Mouse (Mus musculus): Measurements from ENCODE around the gene Msl1. TPM values are rescaled to one million over a fixed set of nuclear protein-coding genes. Genes with fewer than 3 reads are reported as not detected.

Msl1 gene
- polyA plus RNA-seq, 1 experiment: 252 TPM

DNA sequence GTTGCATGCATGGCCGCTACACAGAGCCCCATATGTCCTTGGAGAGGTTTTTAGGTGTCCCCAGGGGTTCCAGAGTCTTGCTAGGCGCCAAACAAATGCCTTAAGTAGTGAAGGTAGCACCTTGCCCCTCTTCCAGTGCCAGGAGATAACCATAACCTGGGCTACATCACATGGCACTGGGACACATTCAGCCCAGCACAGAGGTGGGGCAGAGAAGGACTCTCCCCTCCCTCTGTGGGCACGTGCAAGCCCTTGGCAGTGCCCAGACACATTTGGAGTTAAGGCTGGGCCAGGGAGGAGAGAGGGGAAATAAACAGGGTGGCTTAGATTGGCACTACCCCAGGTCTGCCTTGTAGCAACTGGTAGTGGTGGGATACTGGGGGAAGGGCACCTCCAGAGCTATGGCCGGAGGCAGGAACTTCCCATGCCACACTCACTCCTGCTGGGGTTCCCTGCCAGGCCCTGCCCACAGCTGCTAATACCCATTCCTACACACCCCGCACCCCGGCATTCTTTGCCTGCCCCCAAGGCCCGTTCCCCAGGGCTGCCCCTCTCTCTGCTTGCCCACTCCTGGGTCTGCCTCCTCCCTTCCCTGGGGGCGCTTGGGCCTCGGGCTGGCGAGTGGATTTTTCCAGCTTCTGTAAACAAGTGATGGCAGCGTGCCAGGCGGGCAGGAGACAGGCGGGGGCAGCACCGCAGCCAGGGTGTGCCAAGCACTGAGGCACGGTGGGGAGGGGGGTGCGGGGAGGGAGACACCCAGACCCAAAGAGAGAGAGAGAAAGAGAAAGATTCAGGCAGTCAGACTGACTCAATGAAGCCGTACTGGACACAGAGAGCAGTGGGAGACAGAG, 44.7 kb upstream of the Msl1 start:
- WGBS: 10% methylated on average over 17 of the region's 17 CpGs
- peaks cover 77% of the 10 kb centered on the region for H3K4me1 ChIP-seq (ENCODE audit: control insufficient read depth, insufficient read depth, low read length)
- TF ChIP-seq POLR2A (IDR thresholded peaks at IDR 0.05; ENCODE audit: insufficient read depth, low read depth, low read length) (no peak), CTCF (IDR thresholded peaks at IDR 0.05; ENCODE audit: insufficient read depth, low read depth, low read length) (no peak)
- H3K4me3 ChIP-seq (ENCODE audit: insufficient read depth, low read depth, low read length): peak overlapping the region; percentile 14
- H3K27ac ChIP-seq (ENCODE audit: insufficient read depth, low read depth, low read length): peak overlapping the region; percentile 86

DNA sequence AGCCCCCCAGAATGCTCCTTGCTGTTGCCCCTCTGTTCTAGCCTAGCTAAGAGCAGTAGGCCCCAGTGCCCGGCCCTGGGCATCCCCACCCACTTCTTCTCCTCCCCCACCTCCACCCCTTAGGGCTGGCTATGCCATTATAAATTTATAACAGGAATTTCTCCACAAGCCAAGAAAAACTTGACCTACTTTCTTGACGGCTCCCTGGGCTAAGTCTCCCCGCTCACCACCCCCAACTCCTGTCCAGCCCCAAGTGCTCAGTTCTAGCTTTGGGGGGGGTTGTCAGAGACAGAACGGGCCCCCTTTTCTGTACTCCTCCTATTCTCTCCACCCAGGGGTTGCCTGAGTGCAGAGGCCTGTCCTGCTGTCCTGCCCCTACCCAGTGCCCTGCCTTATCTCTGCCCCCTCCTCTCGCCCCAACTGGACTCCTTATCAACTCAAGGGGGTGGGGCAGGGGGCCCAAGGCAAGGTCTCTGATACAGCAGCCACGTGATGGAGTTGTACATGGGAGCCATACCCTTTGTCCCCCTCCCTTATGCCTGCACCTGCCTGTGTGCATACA, 44.0 kb upstream of the Msl1 start:
- Histone ChIP-seq H3K27ac (ENCODE audit: insufficient read depth, low read depth, low read length) (peak overlapping the region; percentile 86), H3K4me1 (ENCODE audit: control insufficient read depth, insufficient read depth, low read length) (peaks cover 74% of the 10 kb centered on the region), H3K4me3 (ENCODE audit: insufficient read depth, low read depth, low read length) (peak overlapping the region; percentile 14; the same call in 1 of the 2 replicates)
- 4% methylated on average over 6 of the region's 6 CpGs for WGBS
- TF ChIP-seq POLR2A (IDR thresholded peaks at IDR 0.05; ENCODE audit: insufficient read depth, low read depth, low read length): no peak
- no peak for TF ChIP-seq CTCF (IDR thresholded peaks at IDR 0.05; ENCODE audit: insufficient read depth, low read depth, low read length)

DNA sequence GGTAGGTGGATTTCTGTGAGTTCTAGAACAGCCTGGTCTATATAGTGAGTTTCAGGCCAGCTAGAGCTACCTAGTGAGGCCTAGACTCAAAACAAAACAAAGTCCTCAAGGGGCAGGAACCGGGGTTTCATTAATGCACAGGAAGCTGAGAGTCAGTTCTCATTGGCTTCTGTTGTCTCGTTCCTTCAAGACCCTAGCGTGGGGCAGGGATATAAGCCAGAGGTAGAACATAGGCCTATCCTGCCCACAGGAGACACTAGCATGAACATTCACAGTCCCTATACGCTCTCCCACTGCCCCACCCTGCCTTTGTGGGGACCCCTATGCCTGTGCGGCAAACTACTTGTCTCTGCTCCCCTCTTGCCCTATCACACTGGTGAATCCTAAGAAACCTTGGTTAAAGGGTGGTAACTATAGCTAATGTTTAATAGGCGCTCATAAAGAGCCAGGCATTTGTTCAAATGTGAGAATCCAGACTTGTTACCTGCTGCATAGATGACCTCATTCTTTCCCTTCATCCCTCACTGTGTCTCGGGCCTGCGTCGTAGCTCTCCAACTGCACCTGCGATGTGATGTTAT, 42.7 kb upstream of the Msl1 start:
- Histone ChIP-seq H3K27ac (ENCODE audit: insufficient read depth, low read depth, low read length) (peak overlapping the region; percentile 36; the same call in 1 of the 2 replicates), H3K4me1 (ENCODE audit: control insufficient read depth, insufficient read depth, low read length) (peaks cover 64% of the 10 kb centered on the region), H3K4me3 (ENCODE audit: insufficient read depth, low read depth, low read length) (no peak overlapping the region)
- WGBS: 65% methylated on average over 10 of the region's 10 CpGs
- TF ChIP-seq POLR2A (IDR thresholded peaks at IDR 0.05; ENCODE audit: insufficient read depth, low read depth, low read length) (no peak), CTCF (IDR thresholded peaks at IDR 0.05; ENCODE audit: insufficient read depth, low read depth, low read length) (no peak)

- TF ChIP-seq POLR2A (IDR thresholded peaks at IDR 0.05; ENCODE audit: insufficient read depth, low read depth, low read length) (no peak), CTCF (IDR thresholded peaks at IDR 0.05; ENCODE audit: insufficient read depth, low read depth, low read length) (no peak)
- 79% methylated on average over 5 of the region's 5 CpGs for WGBS
- Histone ChIP-seq H3K27ac (ENCODE audit: insufficient read depth, low read depth, low read length) (peak overlapping the region; percentile 76; the same call in 1 of the 2 replicates), H3K4me3 (ENCODE audit: insufficient read depth, low read depth, low read length) (no peak overlapping the region), H3K4me1 (ENCODE audit: control insufficient read depth, insufficient read depth, low read length) (peaks cover 58% of the 10 kb centered on the region)
These were observed 42.1 kb upstream of the Msl1 start for GRCm38 (mm10) chr11:98753264-98753663.

GRCm38 (mm10) chr11:98754151-98754620, 41.1 kb upstream of the Msl1 start:
- TF ChIP-seq POLR2A (IDR thresholded peaks at IDR 0.05; ENCODE audit: insufficient read depth, low read depth, low read length) (no peak), CTCF (IDR thresholded peaks at IDR 0.05; ENCODE audit: insufficient read depth, low read depth, low read length) (peak; percentile 21; the same call in 1 of the 2 replicates)
- Histone ChIP-seq H3K4me1 (ENCODE audit: control insufficient read depth, insufficient read depth, low read length) (peaks cover 49% of the 10 kb centered on the region), H3K27ac (ENCODE audit: insufficient read depth, low read depth, low read length) (peak overlapping the region; percentile 76), H3K4me3 (ENCODE audit: insufficient read depth, low read depth, low read length) (no peak overlapping the region)
- WGBS: 45% methylated on average over 9 of the region's 9 CpGs

DNA sequence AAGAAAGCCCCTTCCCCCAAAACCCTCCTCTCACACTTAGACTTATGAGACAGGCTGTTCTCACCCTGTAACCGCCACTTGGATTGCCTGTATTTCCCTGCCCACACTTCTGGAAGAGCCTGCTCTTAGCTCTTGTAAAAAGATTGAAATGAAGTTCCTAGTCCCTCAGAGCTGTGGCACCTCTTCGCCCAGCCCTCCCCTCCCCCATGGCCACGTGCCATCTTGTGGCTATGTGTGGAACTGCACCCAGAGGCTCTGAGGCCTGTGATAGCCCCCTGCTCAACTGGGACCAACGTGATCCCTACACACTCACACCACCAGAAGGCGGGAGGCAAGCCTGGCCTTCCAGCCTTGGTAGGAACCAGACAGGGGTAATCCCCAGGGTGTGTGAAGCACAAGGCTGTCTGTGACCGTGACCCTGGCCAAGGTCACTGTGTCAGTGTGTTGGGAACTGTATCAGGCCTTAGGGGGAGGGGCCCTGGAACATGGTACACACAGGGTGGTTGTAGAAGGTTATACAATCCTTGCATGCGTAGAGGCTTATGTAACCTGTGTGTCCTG, 40.6 kb upstream of the Msl1 start:
- peak overlapping the region; percentile 76 for H3K27ac ChIP-seq (ENCODE audit: insufficient read depth, low read depth, low read length)

DNA sequence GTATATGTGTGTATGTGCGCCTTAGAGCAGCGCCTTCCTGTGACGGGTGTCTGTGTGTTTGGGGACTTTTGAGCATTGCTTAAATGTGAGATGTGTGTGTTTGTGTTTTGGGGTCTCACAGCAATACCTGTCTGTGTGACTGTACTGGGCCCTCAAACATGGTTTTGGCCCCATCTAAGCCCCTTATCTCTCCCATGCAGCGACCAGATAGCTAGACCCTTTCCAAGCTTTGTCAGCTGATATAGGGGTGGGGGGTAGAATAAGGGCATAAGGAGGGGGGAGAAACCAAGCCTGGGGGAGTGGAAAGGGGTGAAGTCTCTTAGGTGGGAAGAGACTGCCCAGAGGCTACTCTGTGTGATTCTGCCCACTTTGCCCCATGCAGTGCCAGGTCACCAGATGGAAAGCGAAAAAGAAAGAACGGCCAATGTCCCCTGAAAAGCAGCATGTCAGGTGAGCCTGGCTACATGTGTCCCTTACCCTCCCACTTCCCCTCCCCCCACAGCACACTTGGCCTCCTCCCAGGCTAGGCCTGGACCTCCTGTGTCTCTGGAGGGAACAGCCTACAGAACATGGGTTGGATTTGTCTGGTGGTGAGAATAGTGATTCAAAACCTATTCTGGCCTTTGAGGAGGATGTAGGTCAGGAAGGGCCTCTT, 39.5 kb upstream of the Msl1 start:
- no peak overlapping the region for H3K27ac ChIP-seq (ENCODE audit: insufficient read depth, low read depth, low read length)
- peaks cover 33% of the 10 kb centered on the region for H3K4me1 ChIP-seq (ENCODE audit: control insufficient read depth, insufficient read depth, low read length)
- 92% methylated on average over 6 of the region's 6 CpGs for WGBS
- TF ChIP-seq CTCF (IDR thresholded peaks at IDR 0.05; ENCODE audit: insufficient read depth, low read depth, low read length) (no peak), POLR2A (IDR thresholded peaks at IDR 0.05; ENCODE audit: insufficient read depth, low read depth, low read length) (no peak)
- no peak overlapping the region for H3K4me3 ChIP-seq (ENCODE audit: insufficient read depth, low read depth, low read length)

More for the DNA sequence above, 40.6 kb upstream of the Msl1 start:
- Histone ChIP-seq H3K4me1 (ENCODE audit: control insufficient read depth, insufficient read depth, low read length) (peaks cover 45% of the 10 kb centered on the region), H3K4me3 (ENCODE audit: insufficient read depth, low read depth, low read length) (no peak overlapping the region)
- 17% methylated on average over 7 of the region's 7 CpGs for WGBS
- TF ChIP-seq POLR2A (IDR thresholded peaks at IDR 0.05; ENCODE audit: insufficient read depth, low read depth, low read length) (no peak), CTCF (IDR thresholded peaks at IDR 0.05; ENCODE audit: insufficient read depth, low read depth, low read length) (peak; percentile 95)

DNA sequence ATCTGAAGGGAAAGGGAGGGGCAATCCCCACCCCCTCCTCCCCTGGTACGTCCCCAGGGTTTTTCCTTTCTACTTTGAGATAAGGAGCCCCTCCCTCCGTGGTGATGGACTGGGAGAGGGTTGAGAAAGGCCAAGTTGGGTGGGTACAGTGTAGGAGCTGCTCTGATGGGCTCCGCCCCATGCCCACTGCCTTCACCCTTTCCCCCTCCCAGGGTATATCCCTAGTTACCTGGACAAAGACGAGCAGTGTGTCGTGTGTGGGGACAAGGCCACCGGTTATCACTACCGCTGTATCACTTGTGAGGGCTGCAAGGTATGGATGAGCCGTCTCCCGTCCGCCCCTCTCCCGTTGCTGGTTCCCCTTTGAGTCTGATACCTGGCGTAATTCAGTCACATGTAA, 38.6 kb upstream of the Msl1 start:
- WGBS: 81% methylated on average over 12 of the region's 12 CpGs
- Histone ChIP-seq H3K27ac (ENCODE audit: insufficient read depth, low read depth, low read length) (no peak overlapping the region), H3K4me3 (ENCODE audit: insufficient read depth, low read depth, low read length) (no peak overlapping the region), H3K4me1 (ENCODE audit: control insufficient read depth, insufficient read depth, low read length) (peaks cover 26% of the 10 kb centered on the region)
- TF ChIP-seq POLR2A (IDR thresholded peaks at IDR 0.05; ENCODE audit: insufficient read depth, low read depth, low read length): no peak
- TF ChIP-seq CTCF (IDR thresholded peaks at IDR 0.05; ENCODE audit: insufficient read depth, low read depth, low read length): no peak

Data from olfactory bulb, adult 2 months (tissue).